Mouse (Mus musculus) ES-Bruce4 (cell line): ENCODE measurements at regions not wholly inside any gene's neighbourhood (a gene's known extent, or its start where the extent isn't known, plus 50 kb on each side); places are given as distances from the start of the nearest gene placed in this dataset.

ENCODE experiments used
- H3K27ac ChIP-seq: 2 replicates; pipeline ENCODE4 v1.5.1; 2012; ENCODE audit warnings: low read length, inconsistent platforms; ENCODE audit not compliant: insufficient read depth
- H3K27me3 ChIP-seq: 2 replicates; pipeline ENCODE4 v1.6.1; 2012; ENCODE audit warnings: mild to moderate bottlenecking, low read length, inconsistent platforms; ENCODE audit not compliant: control insufficient read depth, poor library complexity, insufficient read depth, severe bottlenecking
- H3K36me3 ChIP-seq: 2 replicates; pipeline ENCODE4 v1.6.1; 2012; ENCODE audit warnings: inconsistent platforms, mild to moderate bottlenecking, low read length, moderate library complexity; ENCODE audit not compliant: control insufficient read depth, poor library complexity, insufficient read depth, severe bottlenecking
- H3K4me1 ChIP-seq: one replicate; pipeline ENCODE4 v1.8.1; 2011; ENCODE audit warnings: low read length; ENCODE audit not compliant: control insufficient read depth, insufficient read depth
- H3K4me3 ChIP-seq: 2 replicates; pipeline ENCODE4 v1.5.1; 2011; ENCODE audit warnings: low read depth, mild to moderate bottlenecking, low read length
- H3K9ac ChIP-seq: 2 replicates; pipeline ENCODE4 v1.6.1; 2012; ENCODE audit warnings: low read depth, mild to moderate bottlenecking, inconsistent platforms; ENCODE audit not compliant: poor library complexity, severe bottlenecking
- H3K9me3 ChIP-seq: replicated peaks from 2 replicates; pipeline ENCODE4 v1.6.1; 2012; ENCODE audit warnings: mild to moderate bottlenecking, low read length, inconsistent platforms; ENCODE audit not compliant: control insufficient read depth, poor library complexity, insufficient read depth, severe bottlenecking
- CTCF ChIP-seq: IDR thresholded peaks from one replicate; pipeline ENCODE4 v1.8.1; 2011; ENCODE audit warnings: low read depth, low read length
- EP300 ChIP-seq: IDR thresholded peaks from 2 replicates; pipeline ENCODE4 v1.6.1; 2011; ENCODE audit warnings: low read depth, low read length; ENCODE audit not compliant: insufficient read depth
- POLR2A ChIP-seq: IDR thresholded peaks from one replicate; pipeline ENCODE4 v1.8.1; 2011; ENCODE audit warnings: low read length; ENCODE audit not compliant: insufficient read depth

DNA sequence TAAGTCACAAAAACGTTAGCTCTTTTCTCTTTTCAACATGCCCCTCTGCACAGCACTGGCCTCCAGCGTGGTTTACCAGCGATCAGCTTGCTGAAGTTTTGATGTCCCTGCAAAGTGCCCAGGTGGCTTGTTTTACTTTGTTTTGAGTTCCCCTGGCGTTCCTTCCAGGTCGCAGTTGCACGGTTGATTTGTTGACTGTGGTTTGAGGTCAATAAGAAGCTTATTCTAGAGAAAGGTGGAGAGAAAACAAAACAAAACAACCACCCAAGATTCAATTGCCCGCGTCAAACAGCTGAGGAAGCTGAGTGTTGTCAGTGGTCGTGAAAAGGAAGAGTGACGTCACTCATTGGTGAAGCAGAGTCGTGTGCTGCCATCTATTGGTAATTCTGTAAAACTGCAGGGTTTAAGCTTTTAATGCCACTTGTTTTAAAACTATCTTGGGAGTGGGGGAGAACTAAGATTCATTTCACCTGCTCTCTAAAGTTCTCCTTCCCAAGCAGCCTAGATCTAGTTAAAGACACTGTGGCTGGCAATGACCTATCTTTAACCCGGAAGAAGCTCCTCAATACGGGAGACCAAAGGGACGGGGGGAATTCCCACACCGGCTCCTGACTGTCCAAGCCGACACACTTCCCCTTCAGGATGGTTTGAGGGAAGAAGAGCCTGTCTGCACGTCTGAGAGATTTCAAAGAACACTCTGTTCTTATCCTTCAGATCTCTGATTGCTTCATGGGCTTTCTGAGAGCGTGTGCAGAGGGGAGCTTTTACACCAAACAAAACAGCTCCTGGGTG, 170.3 kb upstream of the Olig3 start:
- H3K4me1 ChIP-seq, result peaks cover 1% of the 10 kb centered on the region

DNA sequence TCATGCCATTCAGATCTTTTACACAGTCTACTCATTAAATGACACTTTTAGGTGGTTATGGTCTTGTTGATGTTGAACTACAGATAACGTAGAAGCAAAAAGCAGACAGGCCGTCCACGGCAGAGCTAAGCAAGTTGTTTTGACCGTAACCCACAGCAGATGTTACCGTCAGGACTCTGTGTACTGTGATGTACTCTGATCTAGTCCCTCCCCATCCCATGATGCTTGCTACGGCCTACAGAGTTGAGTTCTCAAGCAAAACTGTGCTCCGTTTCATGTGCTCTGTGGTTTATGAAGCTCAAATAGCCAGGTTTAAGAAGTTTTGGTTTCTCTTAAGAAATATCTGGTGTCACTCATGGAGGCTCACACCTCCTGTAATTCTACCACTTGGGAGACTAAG, 169.4 kb upstream of the Tnfaip3 start:
- Histone ChIP-seq H3K9me3 (peaks cover 10% of the 10 kb centered on the region), H3K27me3 (no peaks in the 10 kb centered on the region), H3K27ac (no peak overlapping the region), H3K36me3 (no peaks in the 10 kb centered on the region), H3K9ac (no peak overlapping the region), H3K4me1 (peaks cover 1% of the 10 kb centered on the region), H3K4me3 (no peak overlapping the region)
- TF ChIP-seq CTCF (no peak), EP300 (no peak), POLR2A (no peak)

More for the DNA sequence above, 170.3 kb upstream of the Olig3 start:
- H3K9me3 ChIP-seq, result peaks cover 10% of the 10 kb centered on the region
- no peaks in the 10 kb centered on the region for H3K27me3 ChIP-seq
- H3K27ac ChIP-seq, result no peak overlapping the region
- TF ChIP-seq CTCF, result peak; percentile 29
- TF ChIP-seq EP300, result no peak
- H3K4me3 ChIP-seq, result no peak overlapping the region
- H3K9ac ChIP-seq, result no peak overlapping the region; the same call in 1 of the 2 replicates
- H3K36me3 ChIP-seq, result no peaks in the 10 kb centered on the region

DNA sequence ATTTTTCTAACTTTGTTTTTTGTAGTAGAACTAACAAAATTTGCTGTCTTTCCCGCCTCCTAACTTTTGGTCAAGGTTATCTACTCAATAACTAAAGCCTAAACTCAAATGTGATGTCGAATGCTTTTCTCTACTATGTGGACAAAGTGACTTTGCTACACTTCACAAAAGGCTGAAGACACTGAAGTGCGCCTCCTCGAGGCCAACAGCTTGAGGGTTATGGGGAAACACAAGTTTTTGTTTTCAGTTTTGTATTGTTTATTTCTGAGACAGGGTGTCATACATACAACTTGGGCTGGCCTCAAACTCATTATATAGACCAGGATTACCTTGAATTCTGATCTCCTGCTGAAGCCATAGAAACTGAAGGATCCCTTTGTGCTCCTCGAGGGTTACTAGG, 162.4 kb upstream of the Tnfaip3 start:
- no peak overlapping the region for H3K27ac ChIP-seq
- H3K4me1 ChIP-seq, result peaks cover 2% of the 10 kb centered on the region
- no peak for TF ChIP-seq POLR2A
- TF ChIP-seq EP300, result no peak
- no peak for TF ChIP-seq CTCF
- no peak overlapping the region for H3K4me3 ChIP-seq
- no peak overlapping the region for H3K9ac ChIP-seq
- no peaks in the 10 kb centered on the region for H3K36me3 ChIP-seq
- peaks cover 1% of the 10 kb centered on the region; the same call in 1 of the 2 replicates for H3K9me3 ChIP-seq
- no peaks in the 10 kb centered on the region for H3K27me3 ChIP-seq

DNA sequence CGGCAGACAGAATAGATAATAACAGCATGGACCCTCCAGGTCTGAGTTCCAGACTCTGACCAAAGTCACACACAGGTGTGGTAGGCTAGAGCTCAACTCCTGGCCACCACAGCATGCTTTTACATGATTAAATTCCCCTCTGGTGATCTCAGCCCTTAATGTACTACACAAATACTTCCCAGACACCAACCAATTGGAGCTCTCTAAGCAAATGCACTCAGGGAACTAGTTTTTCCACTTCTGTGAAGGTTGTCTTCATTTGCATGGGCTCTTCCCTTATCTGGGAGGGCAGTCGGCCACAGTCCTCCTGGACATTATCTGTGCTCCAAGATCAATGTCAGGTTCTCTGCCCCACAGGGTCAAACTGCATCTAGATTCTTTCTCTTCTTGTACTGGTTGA, 162.0 kb upstream of the Tnfaip3 start:
- H3K4me1 ChIP-seq, result peaks cover 2% of the 10 kb centered on the region
- H3K4me3 ChIP-seq, result no peak overlapping the region
- TF ChIP-seq CTCF, result no peak
- no peak for TF ChIP-seq POLR2A
- H3K27me3 ChIP-seq, result no peaks in the 10 kb centered on the region
- H3K27ac ChIP-seq, result no peak overlapping the region
- H3K36me3 ChIP-seq, result no peaks in the 10 kb centered on the region
- no peak overlapping the region for H3K9ac ChIP-seq
- no peaks in the 10 kb centered on the region for H3K9me3 ChIP-seq

DNA sequence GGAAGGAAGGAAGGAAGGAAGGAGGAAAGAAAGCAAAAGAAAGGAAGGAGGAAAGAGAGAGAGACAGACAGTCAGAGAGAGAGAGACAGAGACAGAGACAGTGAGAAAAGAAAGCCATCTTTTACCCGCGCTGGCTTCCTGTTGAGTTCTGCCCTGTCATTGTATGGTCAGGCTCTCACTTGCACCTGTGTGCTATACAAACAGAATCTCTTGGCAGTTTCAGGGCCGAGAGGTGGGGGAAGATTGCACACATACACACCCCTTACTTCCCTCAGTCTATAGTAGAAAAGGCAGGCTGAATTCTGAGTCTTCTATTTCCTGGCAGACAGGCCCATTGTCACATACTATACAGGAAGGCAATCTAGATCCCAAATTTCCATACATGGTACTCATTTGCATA, 160.8 kb upstream of the Tnfaip3 start:
- Histone ChIP-seq H3K4me3 (no peak overlapping the region), H3K36me3 (no peaks in the 10 kb centered on the region), H3K27me3 (no peaks in the 10 kb centered on the region), H3K9me3 (no peaks in the 10 kb centered on the region), H3K9ac (no peak overlapping the region), H3K27ac (no peak overlapping the region), H3K4me1 (peaks cover 2% of the 10 kb centered on the region)
- no peak for TF ChIP-seq CTCF
- no peak for TF ChIP-seq POLR2A
- TF ChIP-seq EP300, result no peak

DNA sequence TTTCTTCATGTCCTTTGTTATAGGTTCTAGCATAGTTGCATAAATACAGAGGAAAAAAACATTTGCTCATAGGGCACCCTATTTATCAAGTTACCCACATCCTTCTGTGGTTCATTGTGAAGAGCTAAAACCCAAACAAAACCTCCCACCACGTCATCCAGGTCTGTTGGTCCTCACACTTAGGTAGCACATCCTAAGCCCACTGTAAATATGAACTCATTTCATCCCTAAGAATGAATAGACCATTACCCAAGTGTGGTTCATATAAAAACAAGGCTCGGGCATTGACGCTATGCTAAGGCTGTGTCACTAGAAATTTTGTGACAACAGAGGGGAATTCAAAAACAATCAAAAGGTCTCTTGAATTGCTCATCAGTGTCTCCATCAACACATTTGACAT, 156.4 kb upstream of the Tnfaip3 start:
- Histone ChIP-seq H3K36me3 (no peaks in the 10 kb centered on the region), H3K4me3 (no peak overlapping the region), H3K27me3 (no peaks in the 10 kb centered on the region), H3K4me1 (no peaks in the 10 kb centered on the region), H3K27ac (no peak overlapping the region), H3K9me3 (no peaks in the 10 kb centered on the region), H3K9ac (no peak overlapping the region)
- TF ChIP-seq POLR2A (no peak), CTCF (no peak)
